Mouse (Mus musculus): ENCODE measurements around the gene Pank3.

DNA sequence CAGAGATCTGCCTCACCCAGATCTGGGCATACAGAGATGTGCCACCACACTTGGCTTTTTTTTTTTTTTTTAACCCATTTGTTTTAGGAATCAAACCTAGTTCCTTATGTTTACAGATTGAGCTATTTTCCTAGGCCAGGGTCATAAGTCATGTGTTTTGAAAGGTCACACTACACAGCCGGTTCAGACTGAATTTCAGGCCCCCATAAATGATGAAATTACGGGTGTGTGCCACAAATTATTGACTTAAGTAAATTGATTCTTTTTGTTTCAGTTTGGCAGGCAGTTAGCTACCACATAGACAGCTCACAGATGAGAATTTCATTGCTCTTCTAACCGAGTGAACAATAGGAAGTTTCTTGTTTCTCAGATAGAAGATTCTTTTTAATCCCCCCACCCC lies 14.7 kb downstream of the Pank3 start:
- no peak for TF ChIP-seq CTCF (IDR thresholded peaks at IDR 0.05; ENCODE audit: low read depth, low read length)
- no peak for TF ChIP-seq GATA1 (IDR thresholded peaks at IDR 0.05; ENCODE audit: borderline replicate concordance, low read length)
- no peak for TF ChIP-seq TAL1 (conservative IDR thresholded peaks at IDR 0.05; ENCODE audit: low read depth, low read length)
